Mouse (Mus musculus): ENCODE measurements at regions not wholly inside any gene's neighbourhood (a gene's known extent, or its start where the extent isn't known, plus 50 kb on each side); places are given as distances from the start of the nearest gene placed in this dataset.

GRCm38 (mm10) chr8:15593106-15593505, 547.2 kb upstream of the BB014433 start:
- TF ChIP-seq NELFE (IDR thresholded peaks at IDR 0.05; ENCODE audit: low read depth, low read length) (no peak), TAL1 (IDR thresholded peaks at IDR 0.05; ENCODE audit: low read length) (no peak), CTCF (IDR thresholded peaks at IDR 0.05 in 2 of 3, conservative IDR thresholded peaks at IDR 0.05 in 1 of 3; ENCODE audit: control insufficient read depth in 1 of 3, insufficient read depth in 1 of 3, low read depth in 2 of 3, low read length in 3 of 3, poor library complexity in 1 of 3, severe bottlenecking in 1 of 3) (no peak), POLR2A (IDR thresholded peaks at IDR 0.05; ENCODE audit: control insufficient read depth in 1 of 2, insufficient read depth in 1 of 2, low read depth in 1 of 2, low read length in 2 of 2, poor library complexity in 1 of 2) (no peak), NRF1 (IDR thresholded peaks at IDR 0.05; ENCODE audit: insufficient read depth, low read depth, low read length, poor library complexity, severe bottlenecking) (no peak), ZKSCAN1 (IDR thresholded peaks at IDR 0.05; ENCODE audit: low read depth, low read length) (no peak), BHLHE40 (IDR thresholded peaks at IDR 0.05; ENCODE audit: borderline replicate concordance, low read depth, low read length) (no peak), SMC3 (IDR thresholded peaks at IDR 0.05; ENCODE audit: low read depth, low read length) (no peak), RAD21 (IDR thresholded peaks at IDR 0.05; ENCODE audit: low read depth, low read length) (no peak), GATA1 (IDR thresholded peaks at IDR 0.05; ENCODE audit: low read depth, low read length) (no peak), EP300 (IDR thresholded peaks at IDR 0.05; ENCODE audit: low read depth in 1 of 2, low read length in 2 of 2) (no peak), CHD1 (IDR thresholded peaks at IDR 0.05; ENCODE audit: low read depth, low read length) (no peak), CHD2 (IDR thresholded peaks at IDR 0.05; ENCODE audit: low read length) (no peak), MYC (IDR thresholded peaks at IDR 0.05; ENCODE audit: low read depth, low read length) (no peak)

All from MEL (cell line).